Mouse (Mus musculus) heart, postnatal 0 days (tissue): ENCODE measurements around the gene Aspscr1.

Source experiments
- CTCF ChIP-seq: IDR thresholded peaks from 2 replicates; pipeline ENCODE4 v1.5.1; 2016; ENCODE audit warnings: antibody characterized with exemption, control low read depth, low read depth
- EP300 ChIP-seq: IDR thresholded peaks from 2 replicates; pipeline ENCODE4 v1.6.1; 2016; ENCODE audit warnings: antibody characterized with exemption, low read depth

DNA sequence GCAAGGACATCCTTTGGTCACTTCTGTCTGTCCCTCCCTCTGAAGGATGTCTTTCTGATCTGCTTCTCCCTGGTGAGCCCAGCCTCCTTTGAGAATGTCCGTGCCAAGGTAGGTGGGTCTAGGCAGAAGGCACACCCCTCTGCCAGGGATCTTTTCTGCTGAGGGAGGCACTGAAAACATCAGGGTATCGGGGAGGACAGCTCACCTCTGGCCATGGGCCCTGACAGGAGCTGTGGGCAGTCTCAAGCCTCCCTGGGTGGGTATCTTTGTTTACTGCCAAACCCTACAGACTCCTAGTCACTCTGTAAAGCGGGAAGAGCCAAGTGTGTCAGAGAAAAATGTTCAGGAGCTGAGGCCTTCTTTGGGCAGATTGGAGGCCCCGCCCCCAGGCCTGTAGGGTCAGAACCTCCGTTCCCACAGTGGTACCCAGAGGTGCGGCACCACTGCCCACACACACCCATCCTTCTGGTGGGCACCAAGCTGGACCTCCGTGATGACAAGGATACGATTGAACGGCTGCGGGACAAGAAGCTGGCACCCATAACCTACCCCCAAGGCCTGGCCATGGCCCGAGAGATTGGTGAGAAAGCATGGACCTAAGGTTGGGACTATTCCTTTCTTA, 50.1 kb downstream of the Aspscr1 start:
- TF ChIP-seq CTCF = no peak
- no peak for TF ChIP-seq EP300
